Mouse (Mus musculus) CD4-positive, CD25-positive, alpha-beta regulatory T cell, adult 4 months (primary cell): ENCODE measurements around the gene Ap4b1. TPM values are rescaled to one million over a fixed set of nuclear protein-coding genes. Genes with fewer than 3 reads are reported as not detected.
"Not testable (repeated sequence)": the region's sequence is repeated elsewhere in the genome, so short reads cannot be mapped to it uniquely, and the experiment has no call there.

Experiments used
- ATAC-seq: one replicate; pipeline ENCODE4 v1.8.0; 2017
- polyA plus RNA-seq, 2 experiments: library from polyadenylated mRNA; unstranded; fragments of 100-300 nt; shearing (Covaris generic); gene quantifications; one replicate each; pipeline ENCODE4 v1.2.1; 2017

Gene Ap4b1
- polyA plus RNA-seq, 2 experiments from 2014 or later: 20.6 to 31.7 TPM

- ATAC-seq: peak; percentile 93
Observed at GRCm38 (mm10) chr3:103801631-103802531, 7.4 kb upstream of the Ap4b1 start.

- peak; percentile 18 for ATAC-seq
Observed at GRCm38 (mm10) chr3:103802861-103803260, 6.5 kb upstream of the Ap4b1 start.

GRCm38 (mm10) chr3:103805671-103806070, 3.6 kb upstream of the Ap4b1 start:
- ATAC-seq: no peak

- ATAC-seq: peak; percentile 38
Observed at GRCm38 (mm10) chr3:103809799-103810150, 455 bp downstream of the Ap4b1 start.

- ATAC-seq: no peak
Observed at GRCm38 (mm10) chr3:103810967-103811366, 1.6 kb downstream of the Ap4b1 start.

GRCm38 (mm10) chr3:103827548-103827947, 18.2 kb downstream of the Ap4b1 start:
- ATAC-seq: no peak

- peak; percentile 47 for ATAC-seq
Observed at GRCm38 (mm10) chr3:103829036-103829435, 19.7 kb downstream of the Ap4b1 start.

GRCm38 (mm10) chr3:103830681-103831080, 21.4 kb downstream of the Ap4b1 start:
- peak; percentile 85 for ATAC-seq

GRCm38 (mm10) chr3:103831146-103831545, 21.8 kb downstream of the Ap4b1 start:
- ATAC-seq: no peak

GRCm38 (mm10) chr3:103832426-103832825, 23.1 kb downstream of the Ap4b1 start, which contains the start of gene Bcl2l15:
Gene Bcl2l15, plus strand, starts transcription at chr3:103832601.
- no peak for ATAC-seq

- ATAC-seq: no peak
Observed at GRCm38 (mm10) chr3:103834001-103834400, 24.7 kb downstream of the Ap4b1 start.

GRCm38 (mm10) chr3:103835272-103835950, 26.1 kb downstream of the Ap4b1 start:
- ATAC-seq: no peak

GRCm38 (mm10) chr3:103835951-103836310, 26.6 kb downstream of the Ap4b1 start:
- ATAC-seq: peak; percentile 97

- no peak for ATAC-seq
Observed at GRCm38 (mm10) chr3:103836453-103836852, 27.1 kb downstream of the Ap4b1 start.

- ATAC-seq: no peak
Observed at GRCm38 (mm10) chr3:103839711-103840110, 30.4 kb downstream of the Ap4b1 start.

- not testable (repeated sequence) for ATAC-seq
Observed at GRCm38 (mm10) chr3:103840195-103840594, 30.9 kb downstream of the Ap4b1 start.

- ATAC-seq: not testable (repeated sequence)
Observed at GRCm38 (mm10) chr3:103840946-103841345, 31.6 kb downstream of the Ap4b1 start.

- ATAC-seq: peak; percentile 52
Observed at GRCm38 (mm10) chr3:103850644-103851363, 41.5 kb downstream of the Ap4b1 start.

GRCm38 (mm10) chr3:103851481-103851880, 42.2 kb downstream of the Ap4b1 start:
- ATAC-seq: peak; percentile 45

GRCm38 (mm10) chr3:103851882-103852281, 42.6 kb downstream of the Ap4b1 start:
- peak; percentile 29 for ATAC-seq

- ATAC-seq: peak; percentile 44
Observed at GRCm38 (mm10) chr3:103852565-103853299, 43.4 kb downstream of the Ap4b1 start.

GRCm38 (mm10) chr3:103853804-103854203, 44.5 kb downstream of the Ap4b1 start:
- no peak for ATAC-seq
